Comparison of ENCODE assay signal across 14 mouse cellular contexts in genomic region chr13:69263722-69264121, GRCm38 (mm10).
DNase-seq lines count a peak whose midpoint lies in the region; ATAC-seq and TF ChIP-seq lines count a peak whose summit lies in the region.
"Had no signal": no experiment of that assay in that cellular context is flagged by ENCODE, and none has a peak within 500 bp of the region (broad histone marks: within the 10 kb centered on the region; RNA-seq: fewer than 3 reads in every experiment).

No protein-coding gene starts in this region.

- no peak overlapping the region for H3K27ac ChIP-seq in limb, embryonic 14.5 days (replicated peaks; ENCODE audit: low read depth, low read length)
- H3K27ac ChIP-seq in limb, embryonic 10.5 days, result no peak overlapping the region
- H3K27ac ChIP-seq: liver, embryonic 13.5 days; midbrain, embryonic 12.5 days had no signal

- no peak overlapping the region for H3K4me2 ChIP-seq in limb, embryonic 14.5 days (replicated peaks; ENCODE audit: low read depth, low read length, severe bottlenecking)
- H3K4me2 ChIP-seq in myocyte (ENCODE audit: low read depth), result no peak overlapping the region
- H3K4me2 ChIP-seq: heart, embryonic 12.5 days; liver, embryonic 13.5 days; midbrain, embryonic 12.5 days had no signal

- no peaks in the 10 kb centered on the region for H3K36me3 ChIP-seq in limb, embryonic 14.5 days (ENCODE audit: control insufficient read depth, insufficient read depth, low read length)
- no peaks in the 10 kb centered on the region for H3K36me3 ChIP-seq in limb, embryonic 10.5 days
- no peaks in the 10 kb centered on the region for H3K36me3 ChIP-seq in myocyte (ENCODE audit: control insufficient read depth, insufficient read depth)
- H3K36me3 ChIP-seq: heart, embryonic 12.5 days; liver, embryonic 13.5 days; midbrain, embryonic 12.5 days had no signal

- H3K4me1 ChIP-seq in limb, embryonic 14.5 days (ENCODE audit: control insufficient read depth, insufficient read depth, low read length), result no peaks in the 10 kb centered on the region
- no peaks in the 10 kb centered on the region for H3K4me1 ChIP-seq in limb, embryonic 10.5 days
- H3K4me1 ChIP-seq: heart, embryonic 12.5 days; liver, embryonic 13.5 days; midbrain, embryonic 12.5 days had no signal

- no peak overlapping the region for H3K9ac ChIP-seq in limb, embryonic 14.5 days (ENCODE audit: low read depth, low read length, severe bottlenecking)
- H3K9ac ChIP-seq: heart, embryonic 12.5 days; liver, embryonic 13.5 days; midbrain, embryonic 12.5 days had no signal

- no peak overlapping the region for H3K4me3 ChIP-seq in limb, embryonic 14.5 days (replicated peaks; ENCODE audit: low read length)
- H3K4me3 ChIP-seq in limb, embryonic 10.5 days, result no peak overlapping the region
- H3K4me3 ChIP-seq in myocyte, result no peak overlapping the region
- H3K4me3 ChIP-seq: heart, embryonic 12.5 days; liver, embryonic 13.5 days; midbrain, embryonic 12.5 days had no signal

- TF ChIP-seq POLR2A in limb, embryonic 14.5 days (IDR thresholded peaks at IDR 0.05; ENCODE audit: borderline replicate concordance, extremely low read depth, insufficient read depth, insufficient read length), result no peak
- TF ChIP-seq POLR2A in myocyte (IDR thresholded peaks at IDR 0.05; ENCODE audit: insufficient read length, low read depth), result no peak

- H3K27me3 ChIP-seq in limb, embryonic 14.5 days (ENCODE audit: control insufficient read depth, insufficient read depth, low read length), result no peaks in the 10 kb centered on the region
- H3K27me3 ChIP-seq in limb, embryonic 10.5 days (ENCODE audit: low read depth, poor library complexity, severe bottlenecking), result no peaks in the 10 kb centered on the region
- no peaks in the 10 kb centered on the region for H3K27me3 ChIP-seq in myocyte (ENCODE audit: control insufficient read depth, insufficient read depth, insufficient read length)
- H3K27me3 ChIP-seq: heart, embryonic 12.5 days; liver, embryonic 13.5 days; midbrain, embryonic 12.5 days had no signal

- 63% methylated on average over 3 of the region's 3 CpGs for WGBS in limb, embryonic 14.5 days
- 85% methylated on average over 3 of the region's 3 CpGs for WGBS in limb, embryonic 10.5 days

- DNase-seq in limb, embryonic 14.5 days (ENCODE audit: low spot score), result peak; percentile 66
- DNase-seq in limb, embryonic 10.5 days (ENCODE audit: low spot score), result no peak
- peak; percentile 26 for DNase-seq in ZHBTc4 (ENCODE audit: low read depth, low spot score)
- DNase-seq in gonadal fat pad, adult 2 months (ENCODE audit: low read depth), result peak; percentile 10
- no peak for DNase-seq in frontal cortex, postnatal 10 days (ENCODE audit: low spot score in 2 of 2)
- DNase-seq: cerebellum, postnatal 14 days; gastrocnemius, postnatal 10 days; kidney, postnatal 10 days; layer of hippocampus, postnatal 36 days; liver, embryonic 13.5 days had no signal

- peak; percentile 41; the same call in 1 of the 2 replicates for ATAC-seq in limb, embryonic 14.5 days (ENCODE audit: low FRiP score, low read depth)
- ATAC-seq in megakaryocyte progenitor cell, adult 5-6 weeks (replicated peaks; ENCODE audit: poor library complexity), result no peak

- no peaks in the 10 kb centered on the region for H3K9me3 ChIP-seq in limb, embryonic 14.5 days (ENCODE audit: control insufficient read depth, low read length)
- no peaks in the 10 kb centered on the region for H3K9me3 ChIP-seq in limb, embryonic 10.5 days (replicated peaks)
- H3K9me3 ChIP-seq: heart, embryonic 12.5 days; midbrain, embryonic 12.5 days had no signal

- no peak overlapping the region for H3ac ChIP-seq in myocyte (ENCODE audit: control insufficient read depth, insufficient read length)

- H3K79me2 ChIP-seq in myocyte (ENCODE audit: control insufficient read depth, insufficient read depth), result no peaks in the 10 kb centered on the region

TF ChIP-seq in myocyte, 11 proteins besides CTCF, POLR2A, EP300 and RAD21:
- TF ChIP-seq MYOD1 (IDR thresholded peaks at IDR 0.05; ENCODE audit: control insufficient read depth in 1 of 3, insufficient read length in 2 of 3, low read depth in 2 of 3), result peak in 2 of 3 experiments; percentile 36 to 64
- no peak for TF ChIP-seq REST (IDR thresholded peaks at IDR 0.05; ENCODE audit: insufficient read depth, insufficient read length)
TF ChIP-seq in myocyte: peak in this region for 1.

Comparison
In these comparisons a context has a peak if more than half of its experiments do, and no peak if none do; other contexts are left out.
1. DNase-seq: peak in limb, embryonic 14.5 days (single experiment), ZHBTc4 (single experiment) and gonadal fat pad, adult 2 months (single experiment); none in limb, embryonic 10.5 days (single experiment) and frontal cortex, postnatal 10 days (0 of 2).